Mouse (Mus musculus): Measurements from ENCODE around the gene Col6a5. TPM values are rescaled to one million over a fixed set of nuclear protein-coding genes. Genes with fewer than 3 reads are reported as not detected.
A peak's percentile ranks its signal among the peaks of the same experiment; 100 is the strongest.

The Col6a5 gene
- polyA plus RNA-seq, 1 experiment from 2014 or later, result 0.05 TPM

GRCm38 (mm10) chr9:105909352-105909751, 51.1 kb downstream of the Col6a5 start:
- Histone ChIP-seq H3K9ac (ENCODE audit: low read length) (no peak overlapping the region), H3K36me3 (ENCODE audit: control insufficient read depth, insufficient read depth, low read length) (no peaks in the 10 kb centered on the region), H3K27me3 (ENCODE audit: control insufficient read depth, insufficient read depth, low read length) (no peaks in the 10 kb centered on the region), H3K4me2 (ENCODE audit: low read length) (no peak overlapping the region), H3K9me3 (ENCODE audit: control insufficient read depth, low read length) (no peaks in the 10 kb centered on the region), H3K4me1 (ENCODE audit: control insufficient read depth in 2 of 2, insufficient read depth in 2 of 2, low read length in 2 of 2) (no peaks in the 10 kb centered on the region), H3K27ac (replicated peaks in 1 of 2; ENCODE audit: control insufficient read depth in 1 of 2, insufficient read depth in 1 of 2, low read depth in 2 of 2, low read length in 2 of 2) (no peak overlapping the region), H3K4me3 (ENCODE audit: control insufficient read depth in 1 of 2, insufficient read depth in 1 of 2, low read depth in 1 of 2, low read length in 2 of 2) (no peak overlapping the region)
- no peak for ATAC-seq (ENCODE audit: insufficient number of reproducible peaks, insufficient read depth, low FRiP score, low read depth)
- 53% methylated on average over 2 of the region's 2 CpGs for WGBS

DNA sequence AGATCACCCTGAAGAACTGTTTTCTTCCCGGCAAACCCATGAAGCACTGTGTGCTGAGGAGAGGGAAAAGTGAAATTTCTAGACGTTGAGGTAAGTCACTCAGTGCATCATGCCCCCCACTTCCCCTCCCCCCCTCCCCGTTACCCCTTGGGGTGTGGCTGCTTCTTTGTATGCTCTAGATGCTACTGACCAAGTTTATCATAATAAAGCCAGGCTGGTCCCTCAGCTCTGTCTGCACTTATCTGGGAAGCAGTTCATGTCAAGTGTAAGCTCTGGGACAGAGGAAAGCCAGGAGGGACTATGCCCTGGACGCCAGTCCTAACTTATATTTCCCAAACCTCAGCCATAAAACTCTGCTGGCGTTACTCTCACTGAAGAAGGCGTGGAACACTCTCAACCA, 53.0 kb downstream of the Col6a5 start:
- no peak overlapping the region for H3K4me3 ChIP-seq (ENCODE audit: control insufficient read depth in 1 of 2, insufficient read depth in 1 of 2, low read depth in 1 of 2, low read length in 2 of 2)
- H3K36me3 ChIP-seq (ENCODE audit: control insufficient read depth, insufficient read depth, low read length), result no peaks in the 10 kb centered on the region
- H3K27me3 ChIP-seq (ENCODE audit: control insufficient read depth, insufficient read depth, low read length), result no peaks in the 10 kb centered on the region
- H3K27ac ChIP-seq (replicated peaks in 1 of 2; ENCODE audit: control insufficient read depth in 1 of 2, insufficient read depth in 1 of 2, low read depth in 2 of 2, low read length in 2 of 2), result no peak overlapping the region
- WGBS, result 75% methylated on average over 6 of the region's 6 CpGs
- no peak for ATAC-seq (ENCODE audit: insufficient number of reproducible peaks, insufficient read depth, low FRiP score, low read depth)
- no peak overlapping the region for H3K9ac ChIP-seq (ENCODE audit: low read length)
- no peaks in the 10 kb centered on the region for H3K4me1 ChIP-seq (ENCODE audit: control insufficient read depth in 2 of 2, insufficient read depth in 2 of 2, low read length in 2 of 2)
- no peaks in the 10 kb centered on the region for H3K9me3 ChIP-seq (ENCODE audit: control insufficient read depth, low read length)
- no peak overlapping the region for H3K4me2 ChIP-seq (ENCODE audit: low read length)

- peaks cover 7 to 14% of the 10 kb centered on the region in 2 experiments for H3K4me1 ChIP-seq (ENCODE audit: control insufficient read depth in 2 of 2, insufficient read depth in 2 of 2, low read length in 2 of 2)
- no peaks in the 10 kb centered on the region for H3K9me3 ChIP-seq (ENCODE audit: control insufficient read depth, low read length)
- no peak overlapping the region for H3K9ac ChIP-seq (ENCODE audit: low read length)
- no peaks in the 10 kb centered on the region for H3K27me3 ChIP-seq (ENCODE audit: control insufficient read depth, insufficient read depth, low read length)
- H3K27ac ChIP-seq (replicated peaks in 1 of 2; ENCODE audit: control insufficient read depth in 1 of 2, insufficient read depth in 1 of 2, low read depth in 2 of 2, low read length in 2 of 2), result no peak overlapping the region
- WGBS, result 20% methylated on average over 2 of the region's 2 CpGs
- H3K4me3 ChIP-seq (ENCODE audit: control insufficient read depth in 1 of 2, insufficient read depth in 1 of 2, low read depth in 1 of 2, low read length in 2 of 2), result no peak overlapping the region
- no peaks in the 10 kb centered on the region for H3K36me3 ChIP-seq (ENCODE audit: control insufficient read depth, insufficient read depth, low read length)
- no peak overlapping the region for H3K4me2 ChIP-seq (ENCODE audit: low read length)
- ATAC-seq (ENCODE audit: insufficient number of reproducible peaks, insufficient read depth, low FRiP score, low read depth), result 0 out of 2 replicates have a peak, but pooled peaks have one; percentile 39
These were observed 72.9 kb downstream of the Col6a5 start for GRCm38 (mm10) chr9:105887521-105887920.

GRCm38 (mm10) chr9:105884656-105885430, 75.6 kb downstream of the Col6a5 start:
- ATAC-seq (ENCODE audit: insufficient number of reproducible peaks, insufficient read depth, low FRiP score, low read depth), result no peak
- H3K27me3 ChIP-seq (ENCODE audit: control insufficient read depth, insufficient read depth, low read length), result no peaks in the 10 kb centered on the region
- no peak overlapping the region for H3K4me2 ChIP-seq (ENCODE audit: low read length)
- no peak overlapping the region for H3K4me3 ChIP-seq (ENCODE audit: control insufficient read depth in 1 of 2, insufficient read depth in 1 of 2, low read depth in 1 of 2, low read length in 2 of 2)
- H3K4me1 ChIP-seq (ENCODE audit: control insufficient read depth in 2 of 2, insufficient read depth in 2 of 2, low read length in 2 of 2), result peaks cover 10 to 21% of the 10 kb centered on the region in 2 experiments
- WGBS, result 77% methylated on average over 17 of the region's 17 CpGs
- no peaks in the 10 kb centered on the region for H3K36me3 ChIP-seq (ENCODE audit: control insufficient read depth, insufficient read depth, low read length)
- no peak overlapping the region for H3K9ac ChIP-seq (ENCODE audit: low read length)
- H3K9me3 ChIP-seq (ENCODE audit: control insufficient read depth, low read length), result no peaks in the 10 kb centered on the region
- no peak overlapping the region for H3K27ac ChIP-seq (replicated peaks in 1 of 2; ENCODE audit: control insufficient read depth in 1 of 2, insufficient read depth in 1 of 2, low read depth in 2 of 2, low read length in 2 of 2)

- Histone ChIP-seq H3K9me3 (ENCODE audit: control insufficient read depth, low read length) (no peaks in the 10 kb centered on the region), H3K27ac (replicated peaks in 1 of 2; ENCODE audit: control insufficient read depth in 1 of 2, insufficient read depth in 1 of 2, low read depth in 2 of 2, low read length in 2 of 2) (no peak overlapping the region), H3K4me3 (ENCODE audit: control insufficient read depth in 1 of 2, insufficient read depth in 1 of 2, low read depth in 1 of 2, low read length in 2 of 2) (no peak overlapping the region), H3K9ac (ENCODE audit: low read length) (no peak overlapping the region), H3K36me3 (ENCODE audit: control insufficient read depth, insufficient read depth, low read length) (no peaks in the 10 kb centered on the region), H3K27me3 (ENCODE audit: control insufficient read depth, insufficient read depth, low read length) (no peaks in the 10 kb centered on the region), H3K4me2 (ENCODE audit: low read length) (no peak overlapping the region), H3K4me1 (ENCODE audit: control insufficient read depth in 2 of 2, insufficient read depth in 2 of 2, low read length in 2 of 2) (peaks cover 3 to 8% of the 10 kb centered on the region in 2 experiments)
- ATAC-seq (ENCODE audit: insufficient number of reproducible peaks, insufficient read depth, low FRiP score, low read depth), result no peak
- whole genome bisulfite sequencing, result 52% methylated on average over 4 of the region's 4 CpGs
These were observed 79.7 kb downstream of the Col6a5 start for GRCm38 (mm10) chr9:105880743-105881142.

DNA sequence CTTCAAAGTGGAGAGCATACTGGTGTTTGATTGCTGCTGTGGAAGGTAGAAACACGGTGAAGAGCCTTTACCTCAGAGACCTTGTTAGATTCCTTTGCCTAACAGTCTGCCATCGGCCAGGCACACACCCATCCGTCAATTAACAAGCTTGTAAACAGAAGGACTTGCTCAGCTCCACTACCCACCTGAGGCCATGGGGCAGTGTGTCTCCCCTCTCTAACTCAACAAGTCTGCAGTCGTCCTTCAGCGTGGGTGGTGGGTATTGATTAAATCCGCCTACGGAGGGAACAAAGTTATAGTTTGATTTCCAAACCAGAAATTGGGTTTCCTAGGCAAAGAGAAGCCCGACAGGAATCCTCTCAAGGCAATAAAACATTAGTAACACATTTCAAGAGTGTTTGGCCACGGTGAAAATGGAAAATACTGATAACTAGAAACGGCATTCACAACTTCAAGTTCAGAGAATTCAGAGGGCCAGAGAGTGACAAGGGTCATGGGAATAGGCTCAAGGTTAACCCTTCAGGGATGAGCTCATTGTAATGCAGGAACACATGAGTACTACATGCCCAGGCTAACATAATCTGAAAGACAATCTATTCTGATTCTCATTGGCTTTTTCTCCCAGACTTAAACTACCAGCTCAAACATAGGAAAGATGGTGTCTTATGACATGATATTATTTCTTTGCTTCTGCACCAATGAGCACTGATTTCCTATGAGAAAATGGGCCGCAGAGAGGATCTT, 81.9 kb downstream of the Col6a5 start:
- no peak overlapping the region for H3K4me3 ChIP-seq (ENCODE audit: control insufficient read depth in 1 of 2, insufficient read depth in 1 of 2, low read depth in 1 of 2, low read length in 2 of 2)
- 64% methylated on average over 11 of the region's 11 CpGs for WGBS
- peaks cover 3 to 10% of the 10 kb centered on the region in 2 experiments for H3K4me1 ChIP-seq (ENCODE audit: control insufficient read depth in 2 of 2, insufficient read depth in 2 of 2, low read length in 2 of 2)
- H3K9me3 ChIP-seq (ENCODE audit: control insufficient read depth, low read length), result no peaks in the 10 kb centered on the region
- H3K36me3 ChIP-seq (ENCODE audit: control insufficient read depth, insufficient read depth, low read length), result no peaks in the 10 kb centered on the region
- no peak for ATAC-seq (ENCODE audit: insufficient number of reproducible peaks, insufficient read depth, low FRiP score, low read depth)
- no peak overlapping the region for H3K9ac ChIP-seq (ENCODE audit: low read length)
- H3K4me2 ChIP-seq (ENCODE audit: low read length), result no peak overlapping the region
- no peaks in the 10 kb centered on the region for H3K27me3 ChIP-seq (ENCODE audit: control insufficient read depth, insufficient read depth, low read length)
- H3K27ac ChIP-seq (replicated peaks in 1 of 2; ENCODE audit: control insufficient read depth in 1 of 2, insufficient read depth in 1 of 2, low read depth in 2 of 2, low read length in 2 of 2), result no peak overlapping the region

DNA sequence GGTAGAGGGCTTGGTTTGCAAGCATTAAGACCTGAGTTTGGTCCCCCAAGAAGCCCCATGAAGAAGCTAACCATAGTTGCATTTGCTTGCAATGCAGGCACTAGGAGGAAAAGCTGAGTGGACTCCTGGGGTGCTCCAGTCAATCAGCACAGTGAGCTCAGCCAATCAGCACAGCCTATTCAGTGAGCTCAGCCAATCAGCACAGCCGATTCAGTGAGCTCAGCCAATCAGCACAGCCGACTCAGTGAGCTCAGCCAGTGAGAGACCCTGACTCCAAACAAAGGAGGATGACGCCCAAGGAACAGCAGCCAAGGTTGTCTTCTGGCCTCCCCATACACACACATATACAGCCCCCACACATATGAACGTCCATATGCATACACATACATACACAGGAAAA, 84.3 kb downstream of the Col6a5 start:
- H3K9ac ChIP-seq (ENCODE audit: low read length), result no peak overlapping the region
- no peaks in the 10 kb centered on the region for H3K27me3 ChIP-seq (ENCODE audit: control insufficient read depth, insufficient read depth, low read length)
- peaks cover 9 to 19% of the 10 kb centered on the region in 2 experiments for H3K4me1 ChIP-seq (ENCODE audit: control insufficient read depth in 2 of 2, insufficient read depth in 2 of 2, low read length in 2 of 2)
- no peak for ATAC-seq (ENCODE audit: insufficient number of reproducible peaks, insufficient read depth, low FRiP score, low read depth)
- H3K9me3 ChIP-seq (ENCODE audit: control insufficient read depth, low read length), result no peaks in the 10 kb centered on the region
- WGBS, result 84% methylated on average over 4 of the region's 4 CpGs
- no peak overlapping the region for H3K4me3 ChIP-seq (ENCODE audit: control insufficient read depth in 1 of 2, insufficient read depth in 1 of 2, low read depth in 1 of 2, low read length in 2 of 2)
- H3K4me2 ChIP-seq (ENCODE audit: low read length), result no peak overlapping the region
- no peaks in the 10 kb centered on the region for H3K36me3 ChIP-seq (ENCODE audit: control insufficient read depth, insufficient read depth, low read length)
- H3K27ac ChIP-seq (replicated peaks in 1 of 2; ENCODE audit: control insufficient read depth in 1 of 2, insufficient read depth in 1 of 2, low read depth in 2 of 2, low read length in 2 of 2), result no peak overlapping the region

All from heart, embryonic 14.5 days (tissue).